Mouse (Mus musculus): ENCODE measurements around the gene Mrps7. TPM values are rescaled to one million over a fixed set of nuclear protein-coding genes. Genes with fewer than 3 reads are reported as not detected.

The Mrps7 gene
- polyA plus RNA-seq, 1 experiment from 2014 or later = 95.6 TPM

DNA sequence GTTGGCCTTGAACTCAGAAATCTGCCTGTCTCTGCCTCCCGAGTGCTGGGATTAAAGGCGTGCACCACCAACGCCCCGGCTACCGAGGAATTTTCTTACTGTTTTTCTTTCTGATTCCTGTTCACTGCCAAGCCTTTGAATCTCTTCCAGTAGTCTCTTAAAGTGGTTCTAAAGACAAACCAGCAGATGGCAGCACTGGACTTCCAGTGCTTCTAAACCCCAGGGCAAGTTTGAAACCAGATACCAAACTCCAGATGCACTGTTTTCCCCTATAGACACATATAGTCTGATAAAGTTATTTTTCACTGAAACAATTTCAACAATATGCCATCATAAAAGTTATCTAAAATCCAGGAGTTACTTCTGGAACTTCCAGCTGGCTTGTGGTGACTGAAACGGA, 43.7 kb downstream of the Mrps7 start:
- TF ChIP-seq CTCF (IDR thresholded peaks at IDR 0.05; ENCODE audit: low read depth) = peak; percentile 76
- no peak overlapping the region for H3K4me2 ChIP-seq
- no peaks in the 10 kb centered on the region for H3K9me3 ChIP-seq (ENCODE audit: low read depth, low read length)
- no peak overlapping the region for H3K4me3 ChIP-seq (ENCODE audit: low read depth, low read length)
- WGBS = 42% methylated on average over 6 of the region's 6 CpGs
- DNase-seq (peak; percentile 89), ATAC-seq (ENCODE audit: insufficient read depth) (no peak)
- H3K36me3 ChIP-seq (ENCODE audit: insufficient read depth) = peaks cover 43% of the 10 kb centered on the region
- H3K27me3 ChIP-seq (ENCODE audit: insufficient read depth, low read length) = no peaks in the 10 kb centered on the region
- H3K27ac ChIP-seq (ENCODE audit: low read depth) = no peak overlapping the region
- H3K4me1 ChIP-seq (ENCODE audit: insufficient read depth) = no peaks in the 10 kb centered on the region
- H3K9ac ChIP-seq = no peak overlapping the region

DNA sequence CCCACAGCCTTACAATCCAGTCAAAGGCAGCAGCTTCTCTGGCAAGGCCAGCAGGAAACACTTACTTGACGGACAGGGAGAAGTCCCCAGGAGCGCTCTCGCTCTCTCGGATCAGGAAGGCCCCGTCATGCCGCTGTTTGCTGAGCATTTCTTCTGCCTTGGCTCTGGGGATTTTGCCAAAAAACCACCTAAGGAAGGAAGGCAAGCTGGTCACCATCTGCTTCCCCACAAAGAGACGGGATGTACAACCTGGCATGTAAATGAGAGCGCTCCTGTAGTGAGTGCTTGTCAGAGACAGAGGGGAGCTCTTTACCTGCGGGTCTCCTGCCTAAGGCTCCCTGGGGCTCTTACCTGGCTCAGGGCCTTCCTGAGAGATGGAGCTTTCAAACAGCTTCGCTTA, 46.0 kb downstream of the Mrps7 start:
- DNase-seq = peak; percentile 20
- Histone ChIP-seq H3K9ac (no peak overlapping the region), H3K27me3 (ENCODE audit: insufficient read depth, low read length) (no peaks in the 10 kb centered on the region), H3K4me3 (ENCODE audit: low read depth, low read length) (no peak overlapping the region), H3K9me3 (ENCODE audit: low read depth, low read length) (no peaks in the 10 kb centered on the region), H3K36me3 (ENCODE audit: insufficient read depth) (peaks cover 47% of the 10 kb centered on the region), H3K27ac (ENCODE audit: low read depth) (no peak overlapping the region; the same call in 1 of the 2 replicates), H3K4me1 (ENCODE audit: insufficient read depth) (no peaks in the 10 kb centered on the region), H3K4me2 (no peak overlapping the region)
- ATAC-seq (ENCODE audit: insufficient read depth) = no peak
- 65% methylated on average over 10 of the region's 10 CpGs for WGBS
- no peak for TF ChIP-seq CTCF (IDR thresholded peaks at IDR 0.05; ENCODE audit: low read depth)

- Histone ChIP-seq H3K4me3 (ENCODE audit: low read depth, low read length) (no peak overlapping the region), H3K4me1 (ENCODE audit: insufficient read depth) (no peaks in the 10 kb centered on the region), H3K36me3 (ENCODE audit: insufficient read depth) (peaks cover 36% of the 10 kb centered on the region; the same call in 1 of the 2 replicates), H3K27me3 (ENCODE audit: insufficient read depth, low read length) (no peaks in the 10 kb centered on the region), H3K9ac (no peak overlapping the region), H3K4me2 (no peak overlapping the region), H3K9me3 (ENCODE audit: low read depth, low read length) (no peaks in the 10 kb centered on the region), H3K27ac (ENCODE audit: low read depth) (no peak overlapping the region)
- DNase-seq (no peak), ATAC-seq (ENCODE audit: insufficient read depth) (no peak)
- WGBS = 91% methylated on average over 3 of the region's 3 CpGs
- no peak for TF ChIP-seq CTCF (IDR thresholded peaks at IDR 0.05; ENCODE audit: low read depth)
These were observed 48.0 kb downstream of the Mrps7 start for GRCm38 (mm10) chr11:115651680-115652079.

GRCm38 (mm10) chr11:115653194-115653593, 49.5 kb downstream of the Mrps7 start:
- DNase-seq = no peak

GRCm38 (mm10) chr11:115654128-115654527, 50.4 kb downstream of the Mrps7 start:
- Histone ChIP-seq H3K4me1 (ENCODE audit: insufficient read depth) (no peaks in the 10 kb centered on the region), H3K9ac (no peak overlapping the region), H3K4me2 (no peak overlapping the region), H3K27ac (ENCODE audit: low read depth) (no peak overlapping the region), H3K36me3 (ENCODE audit: insufficient read depth) (peaks cover 27% of the 10 kb centered on the region; the same call in 1 of the 2 replicates), H3K9me3 (ENCODE audit: low read depth, low read length) (no peaks in the 10 kb centered on the region), H3K27me3 (ENCODE audit: insufficient read depth, low read length) (no peaks in the 10 kb centered on the region), H3K4me3 (ENCODE audit: low read depth, low read length) (no peak overlapping the region)
- TF ChIP-seq CTCF (IDR thresholded peaks at IDR 0.05; ENCODE audit: low read depth) = no peak
- DNase-seq (no peak), ATAC-seq (ENCODE audit: insufficient read depth) (no peak)
- WGBS = 59% methylated on average over 2 of the region's 2 CpGs

More at GRCm38 (mm10) chr11:115653194-115653593, 49.5 kb downstream of the Mrps7 start:
- Histone ChIP-seq H3K27ac (ENCODE audit: low read depth) (no peak overlapping the region), H3K4me1 (ENCODE audit: insufficient read depth) (no peaks in the 10 kb centered on the region), H3K27me3 (ENCODE audit: insufficient read depth, low read length) (no peaks in the 10 kb centered on the region), H3K4me2 (no peak overlapping the region), H3K4me3 (ENCODE audit: low read depth, low read length) (no peak overlapping the region), H3K36me3 (ENCODE audit: insufficient read depth) (peaks cover 29% of the 10 kb centered on the region; the same call in 1 of the 2 replicates), H3K9ac (no peak overlapping the region), H3K9me3 (ENCODE audit: low read depth, low read length) (no peaks in the 10 kb centered on the region)
- no peak for TF ChIP-seq CTCF (IDR thresholded peaks at IDR 0.05; ENCODE audit: low read depth)
- ATAC-seq (ENCODE audit: insufficient read depth) = no peak
- WGBS = 91% methylated on average over 3 of the region's 3 CpGs

Other genes starting within 250 kb of the Mrps7 start
- 7.4 and 9.2 TPM in 2 replicates for gene Hid1, start 236.2 kb upstream of the Mrps7 start, polyA plus RNA-seq (2014; fragmentation: Nextera tagmentation; extraction: Ambion mirVana)
- 17.7 and 19.8 TPM in 2 replicates for gene Cdr2l, start 222.0 kb upstream of the Mrps7 start, polyA plus RNA-seq (2014; fragmentation: Nextera tagmentation; extraction: Ambion mirVana)
- gene Mrpl58, start 200.2 kb upstream of the Mrps7 start, polyA plus RNA-seq (2014; fragmentation: Nextera tagmentation; extraction: Ambion mirVana) = 230 and 242 TPM in 2 replicates
- gene Atp5h, start 184.0 kb upstream of the Mrps7 start, polyA plus RNA-seq (2014; fragmentation: Nextera tagmentation; extraction: Ambion mirVana) = 817 and 850 TPM in 2 replicates
- gene Kctd2, start 183.8 kb upstream of the Mrps7 start, polyA plus RNA-seq (2014; fragmentation: Nextera tagmentation; extraction: Ambion mirVana) = 21.6 and 22.2 TPM in 2 replicates
- gene Trim80, start 163.4 kb upstream of the Mrps7 start, polyA plus RNA-seq (2014; fragmentation: Nextera tagmentation; extraction: Ambion mirVana) = not detected in 2 replicates
- 0.28 and 0.64 TPM in 2 replicates for gene Slc16a5, start 141.5 kb upstream of the Mrps7 start, polyA plus RNA-seq (2014; fragmentation: Nextera tagmentation; extraction: Ambion mirVana)
- gene Armc7, start 128.3 kb upstream of the Mrps7 start, polyA plus RNA-seq (2014; fragmentation: Nextera tagmentation; extraction: Ambion mirVana) = 5.7 and 8.0 TPM in 2 replicates
- gene Nt5c, start 112.1 kb upstream of the Mrps7 start, polyA plus RNA-seq (2014; fragmentation: Nextera tagmentation; extraction: Ambion mirVana) = 76.0 and 79.4 TPM in 2 replicates
- 518 and 521 TPM in 2 replicates for gene Jpt1, start 89.5 kb upstream of the Mrps7 start, polyA plus RNA-seq (2014; fragmentation: Nextera tagmentation; extraction: Ambion mirVana)
- gene Sumo2, start 67.6 kb upstream of the Mrps7 start, polyA plus RNA-seq (2014; fragmentation: Nextera tagmentation; extraction: Ambion mirVana) = 1,096 and 1,118 TPM in 2 replicates
- 203 and 213 TPM in 2 replicates for gene Nup85, start 39.5 kb upstream of the Mrps7 start, polyA plus RNA-seq (2014; fragmentation: Nextera tagmentation; extraction: Ambion mirVana)
- 22.5 and 22.7 TPM in 2 replicates for gene Gga3, start 126 bp downstream of the Mrps7 start, polyA plus RNA-seq (2014; fragmentation: Nextera tagmentation; extraction: Ambion mirVana)
- gene Mif4gd, start 9.0 kb downstream of the Mrps7 start, polyA plus RNA-seq (2014; fragmentation: Nextera tagmentation; extraction: Ambion mirVana) = 21.8 and 22.3 TPM in 2 replicates
- 18.5 and 22.5 TPM in 2 replicates for gene Slc25a19, start 24.4 kb downstream of the Mrps7 start, polyA plus RNA-seq (2014; fragmentation: Nextera tagmentation; extraction: Ambion mirVana)
- gene Grb2, start 104.7 kb downstream of the Mrps7 start, polyA plus RNA-seq (2014; fragmentation: Nextera tagmentation; extraction: Ambion mirVana) = 41.5 and 48.7 TPM in 2 replicates
- gene Tmem94, start 161.5 kb downstream of the Mrps7 start, polyA plus RNA-seq (2014; fragmentation: Nextera tagmentation; extraction: Ambion mirVana) = 18.5 and 20.9 TPM in 2 replicates
- gene Caskin2, start 209.7 kb downstream of the Mrps7 start, polyA plus RNA-seq (2014; fragmentation: Nextera tagmentation; extraction: Ambion mirVana) = 21.0 and 23.0 TPM in 2 replicates
- gene Tsen54, start 210.8 kb downstream of the Mrps7 start, polyA plus RNA-seq (2014; fragmentation: Nextera tagmentation; extraction: Ambion mirVana) = 31.5 and 35.0 TPM in 2 replicates
- gene Llgl2, start 220.1 kb downstream of the Mrps7 start, polyA plus RNA-seq (2014; fragmentation: Nextera tagmentation; extraction: Ambion mirVana) = 28.8 and 31.9 TPM in 2 replicates

All from lung, embryonic 14.5 days (tissue).